Mouse (Mus musculus): Measurements from ENCODE around the gene Ostm1. TPM values are rescaled to one million over a fixed set of nuclear protein-coding genes. Genes with fewer than 3 reads are reported as not detected.

The Ostm1 gene
- polyA plus RNA-seq (2014; fragmentation: Illumina TruSeq; extraction: RNeasy Lipid Tissue Mini Kit (QIAGEN cat#74804); ENCODE audit: low read depth, low replicate concordance) = 18.5 TPM

GRCm38 (mm10) chr10:42583157-42583872, at the start of gene Ostm1, which contains the start of gene Nr2e1:
Ostm1 (plus strand) TSS chr10:42583822.
Nr2e1 (minus strand) TSS chr10:42583632.

Other genes with a start within 250 kb of the Ostm1 start
- gene Afg1l, start 105.3 kb upstream of the Ostm1 start, polyA plus RNA-seq (2014; fragmentation: Illumina TruSeq; extraction: RNeasy Lipid Tissue Mini Kit (QIAGEN cat#74804); ENCODE audit: low read depth, low replicate concordance) = 5.7 TPM
- 85.3 TPM for gene Snx3, start 81.8 kb upstream of the Ostm1 start, polyA plus RNA-seq (2014; fragmentation: Illumina TruSeq; extraction: RNeasy Lipid Tissue Mini Kit (QIAGEN cat#74804); ENCODE audit: low read depth, low replicate concordance)
- not detected for gene Nr2e1, start 190 bp upstream of the Ostm1 start, polyA plus RNA-seq (2014; fragmentation: Illumina TruSeq; extraction: RNeasy Lipid Tissue Mini Kit (QIAGEN cat#74804); ENCODE audit: low read depth, low replicate concordance)
- 124 TPM for gene Sec63, start 177.7 kb downstream of the Ostm1 start, polyA plus RNA-seq (2014; fragmentation: Illumina TruSeq; extraction: RNeasy Lipid Tissue Mini Kit (QIAGEN cat#74804); ENCODE audit: low read depth, low replicate concordance)